Mouse (Mus musculus) neural tube, embryonic 10.5 days (tissue): ENCODE results near the gene Ccdc88a.

Experiments used
- DNase-seq: peaks from one replicate; pipeline ENCODE4 v3.0.0-alpha.2; 2017; ENCODE audit warnings: low spot score; ENCODE audit errors: extremely low spot score

Gene Ccdc88a

GRCm38 (mm10) chr11:29548504-29549424 is 175.3 kb downstream of the Ccdc88a start:
- no peak for DNase-seq

GRCm38 (mm10) chr11:29549425-29549778 is 175.9 kb downstream of the Ccdc88a start:
- DNase-seq, result no peak
